26 mouse cellular contexts compared by ENCODE assay signal in the genomic region with DNA sequence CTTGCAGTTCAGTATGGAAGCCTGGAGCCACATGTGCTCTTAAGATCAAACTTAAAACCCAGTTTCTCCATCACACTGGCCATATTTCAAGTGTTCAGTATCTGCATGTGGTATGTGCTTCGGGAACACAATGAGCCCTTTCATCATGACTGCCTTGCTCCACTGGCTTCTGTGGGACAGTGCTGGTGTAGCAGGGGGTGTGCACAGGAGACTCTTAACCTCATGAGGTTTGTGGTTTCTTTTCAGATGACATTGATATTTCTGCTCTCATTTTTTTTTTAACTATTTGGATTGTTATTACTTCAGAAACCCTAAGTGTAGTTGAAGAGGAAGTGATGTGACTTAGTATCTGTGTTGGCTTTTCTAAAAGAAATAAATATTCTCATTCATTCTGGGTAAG.
DNase-seq lines count a peak whose midpoint lies in the region; ATAC-seq and TF ChIP-seq lines count a peak whose summit lies in the region.
"Had no signal": no experiment of that assay in that cellular context is flagged by ENCODE, and none has a peak within 500 bp of the region (broad histone marks: within the 10 kb centered on the region; RNA-seq: fewer than 3 reads in every experiment).

No protein-coding gene starts in this region.

- intact Hi-C loops in heart, adult 2 months (cut with DNase I) = no loop called here

- no peak overlapping the region for H3K4me2 ChIP-seq in lung, embryonic 14.5 days
- no peak overlapping the region for H3K4me2 ChIP-seq in forebrain, embryonic 12.5 days
- H3K4me2 ChIP-seq: heart, embryonic 11.5 days; liver, embryonic 15.5 days; midbrain, embryonic 12.5 days; neural tube, embryonic 12.5 days had no signal

- H3K27me3 ChIP-seq in lung, embryonic 14.5 days (ENCODE audit: insufficient read depth, low read length) = no peaks in the 10 kb centered on the region
- H3K27me3 ChIP-seq in MEL (ENCODE audit: control insufficient read depth in 1 of 2, insufficient read depth in 2 of 2, low read length in 2 of 2) = no peaks in the 10 kb centered on the region
- H3K27me3 ChIP-seq in forebrain, embryonic 12.5 days = no peaks in the 10 kb centered on the region
- no peaks in the 10 kb centered on the region for H3K27me3 ChIP-seq in heart, adult 2 months (ENCODE audit: control insufficient read depth, insufficient read depth, low read length)
- H3K27me3 ChIP-seq: liver, embryonic 15.5 days; midbrain, embryonic 12.5 days; neural tube, embryonic 12.5 days had no signal

- no peak; a peak in 1 of 4 replicates for TF ChIP-seq EP300 in MEL (IDR thresholded peaks at IDR 0.05; ENCODE audit: low read depth in 1 of 2, low read length in 2 of 2)
- TF ChIP-seq EP300 in heart, adult 2 months (IDR thresholded peaks at IDR 0.05; ENCODE audit: insufficient read depth, low read depth, low read length) = no peak

- no peak for TF ChIP-seq CTCF in lung, embryonic 14.5 days (IDR thresholded peaks at IDR 0.05; ENCODE audit: low read depth)
- TF ChIP-seq CTCF in lung, adult 2 months (IDR thresholded peaks at IDR 0.05; ENCODE audit: insufficient read depth, low read length) = no peak
- no peak for TF ChIP-seq CTCF in MEL (IDR thresholded peaks at IDR 0.05 in 2 of 3, conservative IDR thresholded peaks at IDR 0.05 in 1 of 3; ENCODE audit: control insufficient read depth in 1 of 3, insufficient read depth in 1 of 3, low read depth in 2 of 3, low read length in 3 of 3, poor library complexity in 1 of 3, severe bottlenecking in 1 of 3)
- no peak for TF ChIP-seq CTCF in heart, adult 2 months (IDR thresholded peaks at IDR 0.05)

- no peaks in the 10 kb centered on the region for H3K4me1 ChIP-seq in lung, embryonic 14.5 days (ENCODE audit: insufficient read depth)
- no peaks in the 10 kb centered on the region for H3K4me1 ChIP-seq in lung, adult 2 months (ENCODE audit: control insufficient read depth, insufficient read depth, low read length)
- peaks cover 8 to 9% of the 10 kb centered on the region in 2 experiments for H3K4me1 ChIP-seq in MEL (ENCODE audit: control insufficient read depth in 1 of 2, insufficient read depth in 2 of 2, low read length in 2 of 2)
- peaks cover 4% of the 10 kb centered on the region for H3K4me1 ChIP-seq in forebrain, embryonic 12.5 days
- H3K4me1 ChIP-seq in heart, adult 2 months (ENCODE audit: control insufficient read depth, insufficient read depth, low read length) = no peaks in the 10 kb centered on the region
- H3K4me1 ChIP-seq: liver, embryonic 15.5 days had no signal

- ATAC-seq in lung, embryonic 14.5 days (ENCODE audit: insufficient read depth) = 0 out of 2 replicates have a peak, but pooled peaks have one; percentile 44
- peak; percentile 45; the same call in 1 of the 2 replicates for ATAC-seq in megakaryocyte-erythroid progenitor cell, adult 5-6 weeks (replicated peaks; ENCODE audit: low FRiP score, low TSS enrichment, poor library complexity, severe bottlenecking)
- no peak for ATAC-seq in forebrain, embryonic 12.5 days (ENCODE audit: low FRiP score)
- ATAC-seq: hindbrain, postnatal 0 days; lung, postnatal 0 days had no signal

- H3K9ac ChIP-seq in lung, embryonic 14.5 days = no peak overlapping the region
- H3K9ac ChIP-seq in MEL (ENCODE audit: control insufficient read depth, low read depth, low read length, poor library complexity, severe bottlenecking) = no peak overlapping the region
- no peak overlapping the region for H3K9ac ChIP-seq in forebrain, embryonic 12.5 days
- no peak overlapping the region for H3K9ac ChIP-seq in heart, adult 2 months (ENCODE audit: low read depth, low read length)
- H3K9ac ChIP-seq: liver, embryonic 15.5 days; midbrain, embryonic 12.5 days; neural tube, embryonic 12.5 days had no signal

- 55% methylated on average over 1 of the region's 1 CpGs for WGBS in lung, embryonic 14.5 days
- WGBS in lung, adult 2 months = 44% methylated on average over 1 of the region's 1 CpGs
- 84% methylated on average over 1 of the region's 1 CpGs for WGBS in forebrain, embryonic 12.5 days
- WGBS in heart, adult 2 months = 67% methylated on average over 1 of the region's 1 CpGs

- no peak for DNase-seq in lung, embryonic 14.5 days
- DNase-seq in lung, adult 2 months = no peak
- DNase-seq in MEL (ENCODE audit: low read depth, low spot score) = peak; percentile 43
- peak; percentile 59 for DNase-seq in fibroblast of lung, adult 2 months (ENCODE audit: low read depth)
- no peak for DNase-seq in heart, adult 2 months
- DNase-seq in right cerebral cortex, postnatal 4 days = no peak
- DNase-seq: adrenal gland, postnatal 10 days; cerebellum, adult 2 months; cerebellum, postnatal 25 days; embryo, embryonic 11 days; kidney, adult 11 months; kidney, postnatal 10 days; liver; right cerebral cortex, postnatal 14 days; spleen, adult 18-20 months; thymus, postnatal 14 days had no signal

- no peaks in the 10 kb centered on the region for H3K79me2 ChIP-seq in MEL (ENCODE audit: control insufficient read depth, insufficient read depth, low read length, poor library complexity)
- no peaks in the 10 kb centered on the region for H3K79me2 ChIP-seq in heart, adult 2 months (replicated peaks; ENCODE audit: control insufficient read depth, insufficient read depth, low read length)

- no peak for TF ChIP-seq RAD21 in MEL (IDR thresholded peaks at IDR 0.05; ENCODE audit: low read depth, low read length)

- H3K9me3 ChIP-seq in lung, embryonic 14.5 days (ENCODE audit: low read depth, low read length) = no peaks in the 10 kb centered on the region
- H3K9me3 ChIP-seq in MEL (replicated peaks; ENCODE audit: insufficient read depth, low read length) = no peaks in the 10 kb centered on the region
- H3K9me3 ChIP-seq in forebrain, embryonic 12.5 days = no peaks in the 10 kb centered on the region
- H3K9me3 ChIP-seq: limb, embryonic 10.5 days; liver, embryonic 15.5 days; midbrain, embryonic 12.5 days; neural tube, embryonic 12.5 days had no signal

- H3K27ac ChIP-seq in lung, embryonic 14.5 days (ENCODE audit: low read depth) = no peak overlapping the region
- H3K27ac ChIP-seq in MEL (ENCODE audit: control insufficient read depth, low read depth, low read length) = no peak overlapping the region
- no peak overlapping the region for H3K27ac ChIP-seq in forebrain, embryonic 12.5 days
- no peak overlapping the region for H3K27ac ChIP-seq in heart, adult 2 months
- H3K27ac ChIP-seq: hindbrain, postnatal 0 days; limb, embryonic 10.5 days; liver, embryonic 15.5 days; macrophage; midbrain, embryonic 12.5 days; neural tube, embryonic 12.5 days had no signal

- H3K4me3 ChIP-seq in lung, embryonic 14.5 days (ENCODE audit: low read depth, low read length) = no peak overlapping the region
- H3K4me3 ChIP-seq in lung, adult 2 months (replicated peaks; ENCODE audit: extremely low read depth, low read depth, low read length) = no peak overlapping the region
- no peak overlapping the region for H3K4me3 ChIP-seq in MEL (ENCODE audit: control insufficient read depth in 1 of 2, insufficient read depth in 1 of 2, low read depth in 2 of 2, low read length in 2 of 2)
- no peak overlapping the region for H3K4me3 ChIP-seq in forebrain, embryonic 12.5 days (replicated peaks)
- H3K4me3 ChIP-seq in heart, adult 2 months = no peak overlapping the region
- H3K4me3 ChIP-seq: limb, embryonic 10.5 days; liver, embryonic 15.5 days; midbrain, embryonic 12.5 days; neural tube, embryonic 12.5 days had no signal

- no peak for TF ChIP-seq POLR2A in lung, adult 2 months (IDR thresholded peaks at IDR 0.05; ENCODE audit: borderline replicate concordance, extremely low read depth, low read depth, low read length)
- no peak for TF ChIP-seq POLR2A in MEL (IDR thresholded peaks at IDR 0.05; ENCODE audit: control insufficient read depth in 1 of 2, insufficient read depth in 1 of 2, low read depth in 1 of 2, low read length in 2 of 2, poor library complexity in 1 of 2)
- no peak for TF ChIP-seq POLR2A in heart, adult 2 months (IDR thresholded peaks at IDR 0.05; ENCODE audit: insufficient read depth, low read depth, low read length)

- H3K36me3 ChIP-seq in lung, embryonic 14.5 days (ENCODE audit: insufficient read depth) = no peaks in the 10 kb centered on the region
- H3K36me3 ChIP-seq in MEL (ENCODE audit: control insufficient read depth in 1 of 2, insufficient read depth in 2 of 2, low read length in 2 of 2) = peaks cover 0 to 9% of the 10 kb centered on the region in 2 experiments; a peak in 2 of 4 replicates
- H3K36me3 ChIP-seq in forebrain, embryonic 12.5 days (replicated peaks) = no peaks in the 10 kb centered on the region
- no peaks in the 10 kb centered on the region for H3K36me3 ChIP-seq in heart, adult 2 months (ENCODE audit: control insufficient read depth, insufficient read depth, low read length)
- H3K36me3 ChIP-seq: liver, embryonic 15.5 days; midbrain, embryonic 12.5 days; neural tube, embryonic 12.5 days had no signal

TF ChIP-seq in MEL, 35 proteins besides CTCF, POLR2A, EP300 and RAD21:
- no peak for TF ChIP-seq MAFK (IDR thresholded peaks at IDR 0.05; ENCODE audit: borderline replicate concordance, low read depth, low read length)
- TF ChIP-seq ZNF384 (IDR thresholded peaks at IDR 0.05; ENCODE audit: low read depth, low read length) = peak; percentile 72; the same call in 1 of the 2 replicates

Comparison
In these comparisons a context has a peak if more than half of its experiments do, and no peak if none do; other contexts are left out.
1. DNase-seq: peak in MEL (single experiment) and fibroblast of lung, adult 2 months (single experiment); none in lung, embryonic 14.5 days (single experiment), lung, adult 2 months (single experiment), heart, adult 2 months (0 of 2) and right cerebral cortex, postnatal 4 days (single experiment).